Mouse (Mus musculus) embryonic facial prominence, embryonic 13.5 days (tissue): ENCODE measurements around the gene Hs3st2. TPM values are rescaled to one million over a fixed set of nuclear protein-coding genes. Genes with fewer than 3 reads are reported as not detected.

Source experiments
- ATAC-seq: fragments of 200-750 bp; cut with Nextera tagmentation; 2 replicates; pipeline ENCODE4 v1.8.0; 2017; ENCODE audit warnings: low read depth; ENCODE audit not compliant: insufficient number of reproducible peaks, insufficient read depth, low FRiP score, low TSS enrichment
- H3K27ac ChIP-seq: fragments of 300-500 bp; sonication (generic); 2 replicates; pipeline ENCODE4 v1.5.1; 2015; ENCODE audit warnings: moderate library complexity, mild to moderate bottlenecking, inconsistent platforms
- H3K27me3 ChIP-seq: fragments of 300-500 bp; sonication (generic); 2 replicates; pipeline ENCODE4 v1.6.1; 2015; ENCODE audit warnings: mild to moderate bottlenecking, inconsistent platforms
- H3K36me3 ChIP-seq: fragments of 300-500 bp; sonication (generic); 2 replicates; pipeline ENCODE4 v1.6.1; 2015; ENCODE audit warnings: mild to moderate bottlenecking, inconsistent platforms
- H3K4me1 ChIP-seq: fragments of 300-500 bp; sonication (generic); 2 replicates; pipeline ENCODE4 v1.6.1; 2015; ENCODE audit warnings: inconsistent platforms
- H3K4me2 ChIP-seq: fragments of 300-500 bp; sonication (generic); 2 replicates; pipeline ENCODE4 v1.6.1; 2015; ENCODE audit warnings: moderate library complexity, mild to moderate bottlenecking, inconsistent platforms
- H3K4me3 ChIP-seq: fragments of 300-500 bp; sonication (generic); 2 replicates; pipeline ENCODE4 v1.5.1; 2015; ENCODE audit warnings: mild to moderate bottlenecking, inconsistent platforms
- H3K9ac ChIP-seq: fragments of 300-500 bp; sonication (generic); 2 replicates; pipeline ENCODE4 v1.6.1; 2015; ENCODE audit warnings: mild to moderate bottlenecking, inconsistent platforms
- H3K9me3 ChIP-seq: fragments of 300-500 bp; sonication (generic); 2 replicates; pipeline ENCODE4 v1.6.1; 2016; ENCODE audit warnings: inconsistent platforms
- WGBS: fragments of 180-500 bp; shearing (Covaris S2); methylation state at CpG from one replicate; pipeline ENCODE4 v1.1.7; 2015; ENCODE audit warnings: mixed read lengths; 5-methylcytosine and 5-hydroxymethylcytosine counted together
- polyA plus RNA-seq: library from polyadenylated mRNA; unstranded; fragments of >200 nt; fragmentation: Nextera tagmentation; extraction: Ambion mirVana; gene quantifications from 2 replicates; pipeline ENCODE4 v1.2.1, GENCODE M21; 2015

The Hs3st2 gene
- polyA plus RNA-seq, 1 experiment from 2014 or later, result 0.44 TPM

- no peaks in the 10 kb centered on the region for H3K9me3 ChIP-seq
- no peak overlapping the region for H3K9ac ChIP-seq
- no peaks in the 10 kb centered on the region for H3K27me3 ChIP-seq
- H3K27ac ChIP-seq, result no peak overlapping the region
- no peak overlapping the region for H3K4me2 ChIP-seq
- ATAC-seq, result no peak
- H3K36me3 ChIP-seq, result no peaks in the 10 kb centered on the region
- no peak overlapping the region for H3K4me3 ChIP-seq
- WGBS, result 80% methylated on average over 10 of the region's 10 CpGs
- no peaks in the 10 kb centered on the region for H3K4me1 ChIP-seq
Measured at GRCm38 (mm10) chr7:121501666-121502065, 110.0 kb downstream of the Hs3st2 start.

GRCm38 (mm10) chr7:121516727-121517126, 125.1 kb downstream of the Hs3st2 start:
- no peak for ATAC-seq
- WGBS, result 46% methylated on average over 3 of the region's 3 CpGs

GRCm38 (mm10) chr7:121517165-121517591, 125.5 kb downstream of the Hs3st2 start:
- Histone ChIP-seq H3K4me1 (no peaks in the 10 kb centered on the region), H3K9ac (no peak overlapping the region)
- 81% methylated on average over 3 of the region's 3 CpGs for WGBS

More at GRCm38 (mm10) chr7:121516727-121517126, 125.1 kb downstream of the Hs3st2 start:
- Histone ChIP-seq H3K9ac (no peak overlapping the region), H3K4me2 (no peak overlapping the region), H3K9me3 (no peaks in the 10 kb centered on the region), H3K36me3 (no peaks in the 10 kb centered on the region), H3K4me1 (no peaks in the 10 kb centered on the region), H3K27me3 (0 out of 2 replicates have a peak, but pooled peaks cover 2% of the 10 kb centered on the region), H3K27ac (no peak overlapping the region), H3K4me3 (no peak overlapping the region)

GRCm38 (mm10) chr7:121522125-121522524, 130.5 kb downstream of the Hs3st2 start:
- no peaks in the 10 kb centered on the region for H3K4me1 ChIP-seq
- no peak overlapping the region for H3K4me2 ChIP-seq
- no peak overlapping the region for H3K27ac ChIP-seq
- 86% methylated on average over 3 of the region's 3 CpGs for WGBS
- H3K9me3 ChIP-seq, result no peaks in the 10 kb centered on the region
- no peak for ATAC-seq
- H3K9ac ChIP-seq, result no peak overlapping the region
- H3K4me3 ChIP-seq, result no peak overlapping the region
- no peaks in the 10 kb centered on the region for H3K27me3 ChIP-seq
- H3K36me3 ChIP-seq, result no peaks in the 10 kb centered on the region

More at GRCm38 (mm10) chr7:121517165-121517591, 125.5 kb downstream of the Hs3st2 start:
- H3K4me3 ChIP-seq, result no peak overlapping the region
- H3K27me3 ChIP-seq, result 0 out of 2 replicates have a peak, but pooled peaks cover 2% of the 10 kb centered on the region
- no peak for ATAC-seq
- no peak overlapping the region for H3K4me2 ChIP-seq
- no peaks in the 10 kb centered on the region for H3K9me3 ChIP-seq
- no peaks in the 10 kb centered on the region for H3K36me3 ChIP-seq
- H3K27ac ChIP-seq, result no peak overlapping the region

GRCm38 (mm10) chr7:121529023-121529422, 137.4 kb downstream of the Hs3st2 start:
- Histone ChIP-seq H3K4me1 (no peaks in the 10 kb centered on the region), H3K27ac (no peak overlapping the region), H3K27me3 (no peaks in the 10 kb centered on the region), H3K9ac (no peak overlapping the region), H3K4me2 (no peak overlapping the region), H3K9me3 (no peaks in the 10 kb centered on the region), H3K4me3 (no peak overlapping the region), H3K36me3 (no peaks in the 10 kb centered on the region)
- 60% methylated on average over 2 of the region's 2 CpGs for WGBS
- no peak for ATAC-seq

- H3K36me3 ChIP-seq, result no peaks in the 10 kb centered on the region
- H3K4me3 ChIP-seq, result no peak overlapping the region
- no peak for ATAC-seq
- H3K27me3 ChIP-seq, result no peaks in the 10 kb centered on the region
- H3K4me1 ChIP-seq, result no peaks in the 10 kb centered on the region
- no peak overlapping the region for H3K4me2 ChIP-seq
- H3K27ac ChIP-seq, result no peak overlapping the region
- H3K9ac ChIP-seq, result no peak overlapping the region
- 85% methylated on average over 6 of the region's 6 CpGs for WGBS
- H3K9me3 ChIP-seq, result no peaks in the 10 kb centered on the region
Measured at GRCm38 (mm10) chr7:121533639-121534038, 142.0 kb downstream of the Hs3st2 start.

- no peak for ATAC-seq
- Histone ChIP-seq H3K36me3 (no peaks in the 10 kb centered on the region), H3K4me2 (no peak overlapping the region), H3K4me3 (no peak overlapping the region), H3K4me1 (no peaks in the 10 kb centered on the region), H3K9ac (no peak overlapping the region), H3K27ac (no peak overlapping the region), H3K27me3 (no peaks in the 10 kb centered on the region), H3K9me3 (no peaks in the 10 kb centered on the region)
- 73% methylated on average over 7 of the region's 7 CpGs for WGBS
Measured at GRCm38 (mm10) chr7:121534386-121534785, 142.7 kb downstream of the Hs3st2 start.

GRCm38 (mm10) chr7:121535987-121536386, 144.3 kb downstream of the Hs3st2 start:
- Histone ChIP-seq H3K27ac (no peak overlapping the region), H3K36me3 (no peaks in the 10 kb centered on the region), H3K4me1 (no peaks in the 10 kb centered on the region), H3K4me3 (no peak overlapping the region), H3K27me3 (no peaks in the 10 kb centered on the region), H3K9ac (no peak overlapping the region), H3K4me2 (no peak overlapping the region), H3K9me3 (no peaks in the 10 kb centered on the region)
- no peak for ATAC-seq
- 68% methylated on average over 4 of the region's 4 CpGs for WGBS

GRCm38 (mm10) chr7:121539405-121540275, 148.0 kb downstream of the Hs3st2 start:
- Histone ChIP-seq H3K4me1 (no peaks in the 10 kb centered on the region), H3K27ac (no peak overlapping the region), H3K9ac (no peak overlapping the region), H3K4me3 (no peak overlapping the region), H3K4me2 (no peak overlapping the region), H3K9me3 (no peaks in the 10 kb centered on the region), H3K27me3 (no peaks in the 10 kb centered on the region), H3K36me3 (no peaks in the 10 kb centered on the region)
- no peak for ATAC-seq
- WGBS, result 55% methylated on average over 19 of the region's 19 CpGs

- WGBS, result 56% methylated on average over 2 of the region's 2 CpGs
- Histone ChIP-seq H3K4me3 (no peak overlapping the region), H3K36me3 (no peaks in the 10 kb centered on the region), H3K4me2 (no peak overlapping the region), H3K9me3 (no peaks in the 10 kb centered on the region), H3K27me3 (no peaks in the 10 kb centered on the region), H3K9ac (no peak overlapping the region), H3K27ac (no peak overlapping the region), H3K4me1 (no peaks in the 10 kb centered on the region)
- no peak for ATAC-seq
Measured at GRCm38 (mm10) chr7:121542458-121542857, 150.8 kb downstream of the Hs3st2 start.

GRCm38 (mm10) chr7:121549329-121550022, 157.8 kb downstream of the Hs3st2 start:
- no peak for ATAC-seq
- WGBS, result 30% methylated on average over 18 of the region's 18 CpGs
- Histone ChIP-seq H3K36me3 (no peaks in the 10 kb centered on the region), H3K4me2 (no peak overlapping the region), H3K4me1 (peaks cover 9% of the 10 kb centered on the region; the same call in 1 of the 2 replicates), H3K27ac (no peak overlapping the region), H3K4me3 (no peak overlapping the region), H3K9ac (no peak overlapping the region), H3K27me3 (no peaks in the 10 kb centered on the region), H3K9me3 (no peaks in the 10 kb centered on the region)
